Mouse (Mus musculus): Measurements from ENCODE around the gene Wbp2nl. TPM values are rescaled to one million over a fixed set of nuclear protein-coding genes. Genes with fewer than 3 reads are reported as not detected.

The Wbp2nl gene
- not detected for polyA plus RNA-seq (2014; fragmentation: Illumina TruSeq; extraction: RNeasy Lipid Tissue Mini Kit (QIAGEN cat#74804); ENCODE audit: low read depth, low replicate concordance)

GRCm38 (mm10) chr15:82298764-82299561 is at the start of gene Wbp2nl:
Gene Wbp2nl, plus strand, starts transcription at chr15:82298954.

GRCm38 (mm10) chr15:82252097-82252496 is 46.7 kb upstream of the Wbp2nl start, which contains the start of gene 1500009C09Rik:
Gene 1500009C09Rik, plus strand, starts transcription at chr15:82252397.

GRCm38 (mm10) chr15:82274593-82274926 is 24.2 kb upstream of the Wbp2nl start, which contains the start of gene Sept3:
Gene Sept3, plus strand, starts transcription at chr15:82274893.

GRCm38 (mm10) chr15:82338593-82339112 is 39.9 kb downstream of the Wbp2nl start, which contains the start of the genes Naga, Pheta2 and Smdt1:
Gene Naga, minus strand, starts transcription at chr15:82338925.
Gene Pheta2, plus strand, starts transcription at chr15:82338942.
Gene Smdt1, plus strand, starts transcription at chr15:82338959.

GRCm38 (mm10) chr15:82354126-82354945 is 55.6 kb downstream of the Wbp2nl start, which contains the start of gene Ndufa6:
Gene Ndufa6, minus strand, starts transcription at chr15:82354322.

Other genes with a start within 250 kb of the Wbp2nl start
- gene 4930407I10Rik, start 239.8 kb upstream of the Wbp2nl start, polyA plus RNA-seq (2014; fragmentation: Illumina TruSeq; extraction: RNeasy Lipid Tissue Mini Kit (QIAGEN cat#74804); ENCODE audit: low read depth, low replicate concordance) = not detected
- not detected for gene Mei1, start 229.0 kb upstream of the Wbp2nl start, polyA plus RNA-seq (2014; fragmentation: Illumina TruSeq; extraction: RNeasy Lipid Tissue Mini Kit (QIAGEN cat#74804); ENCODE audit: low read depth, low replicate concordance)
- gene Ccdc134, start 171.0 kb upstream of the Wbp2nl start, polyA plus RNA-seq (2014; fragmentation: Illumina TruSeq; extraction: RNeasy Lipid Tissue Mini Kit (QIAGEN cat#74804); ENCODE audit: low read depth, low replicate concordance) = 2.9 TPM
- 19.9 TPM for gene Srebf2, start 151.8 kb upstream of the Wbp2nl start, polyA plus RNA-seq (2014; fragmentation: Illumina TruSeq; extraction: RNeasy Lipid Tissue Mini Kit (QIAGEN cat#74804); ENCODE audit: low read depth, low replicate concordance)
- gene Shisa8, start 86.1 kb upstream of the Wbp2nl start, polyA plus RNA-seq (2014; fragmentation: Illumina TruSeq; extraction: RNeasy Lipid Tissue Mini Kit (QIAGEN cat#74804); ENCODE audit: low read depth, low replicate concordance) = not detected
- 3.3 TPM for gene Tnfrsf13c, start 74.6 kb upstream of the Wbp2nl start, polyA plus RNA-seq (2014; fragmentation: Illumina TruSeq; extraction: RNeasy Lipid Tissue Mini Kit (QIAGEN cat#74804); ENCODE audit: low read depth, low replicate concordance)
- gene Cenpm, start 54.2 kb upstream of the Wbp2nl start, polyA plus RNA-seq (2014; fragmentation: Illumina TruSeq; extraction: RNeasy Lipid Tissue Mini Kit (QIAGEN cat#74804); ENCODE audit: low read depth, low replicate concordance) = not detected
- not detected for gene 1500009C09Rik, start 46.6 kb upstream of the Wbp2nl start, polyA plus RNA-seq (2014; fragmentation: Illumina TruSeq; extraction: RNeasy Lipid Tissue Mini Kit (QIAGEN cat#74804); ENCODE audit: low read depth, low replicate concordance)
- 1.4 TPM for gene Sept3, start 24.1 kb upstream of the Wbp2nl start, polyA plus RNA-seq (2014; fragmentation: Illumina TruSeq; extraction: RNeasy Lipid Tissue Mini Kit (QIAGEN cat#74804); ENCODE audit: low read depth, low replicate concordance)
- 40.5 TPM for gene Naga, start 40.0 kb downstream of the Wbp2nl start, polyA plus RNA-seq (2014; fragmentation: Illumina TruSeq; extraction: RNeasy Lipid Tissue Mini Kit (QIAGEN cat#74804); ENCODE audit: low read depth, low replicate concordance)
- 0.76 TPM for gene Pheta2, start 40.0 kb downstream of the Wbp2nl start, polyA plus RNA-seq (2014; fragmentation: Illumina TruSeq; extraction: RNeasy Lipid Tissue Mini Kit (QIAGEN cat#74804); ENCODE audit: low read depth, low replicate concordance)
- 58.1 TPM for gene Smdt1, start 40.0 kb downstream of the Wbp2nl start, polyA plus RNA-seq (2014; fragmentation: Illumina TruSeq; extraction: RNeasy Lipid Tissue Mini Kit (QIAGEN cat#74804); ENCODE audit: low read depth, low replicate concordance)
- 482 TPM for gene Ndufa6, start 55.4 kb downstream of the Wbp2nl start, polyA plus RNA-seq (2014; fragmentation: Illumina TruSeq; extraction: RNeasy Lipid Tissue Mini Kit (QIAGEN cat#74804); ENCODE audit: low read depth, low replicate concordance)
- gene Cyp2d22, start 81.3 kb downstream of the Wbp2nl start, polyA plus RNA-seq (2014; fragmentation: Illumina TruSeq; extraction: RNeasy Lipid Tissue Mini Kit (QIAGEN cat#74804); ENCODE audit: low read depth, low replicate concordance) = 11.7 TPM
- not detected for gene Cyp2d11, start 95.1 kb downstream of the Wbp2nl start, polyA plus RNA-seq (2014; fragmentation: Illumina TruSeq; extraction: RNeasy Lipid Tissue Mini Kit (QIAGEN cat#74804); ENCODE audit: low read depth, low replicate concordance)
- gene Cyp2d10, start 108.2 kb downstream of the Wbp2nl start, polyA plus RNA-seq (2014; fragmentation: Illumina TruSeq; extraction: RNeasy Lipid Tissue Mini Kit (QIAGEN cat#74804); ENCODE audit: low read depth, low replicate concordance) = 9.0 TPM
- 11.7 TPM for gene Cyp2d9, start 134.5 kb downstream of the Wbp2nl start, polyA plus RNA-seq (2014; fragmentation: Illumina TruSeq; extraction: RNeasy Lipid Tissue Mini Kit (QIAGEN cat#74804); ENCODE audit: low read depth, low replicate concordance)

All from sigmoid colon, adult 10 weeks (tissue).